17 mouse cellular contexts compared by ENCODE assay signal in genomic region chr8:92005091-92005490, GRCm38 (mm10).
"Had no signal": no experiment of that assay in that cellular context is flagged by ENCODE, and none has a peak within 500 bp of the region (broad histone marks: within the 10 kb centered on the region; RNA-seq: fewer than 3 reads in every experiment).

No protein-coding gene starts in this region.

- DNase-seq: lung, adult 2 months; lung, postnatal 4 days; midbrain, embryonic 14.5 days; retina, postnatal 1 day; right cerebral cortex, adult 18-20 months; right cerebral cortex, postnatal 25 days; right cerebral cortex, postnatal 4 days; spleen, adult 18-20 months; thymus, adult 18-20 months; thymus, postnatal 14 days; thymus, postnatal 36 days had no signal

- H3K4me1 ChIP-seq: lung, embryonic 15.5 days had no signal

- H3K9me3 ChIP-seq: lung, embryonic 15.5 days; midbrain, embryonic 10.5 days; neural tube, embryonic 13.5 days; neural tube, embryonic 15.5 days had no signal

- H3K4me3 ChIP-seq: lung, embryonic 15.5 days; midbrain, embryonic 10.5 days; midbrain, embryonic 12.5 days; myocyte; neural tube, embryonic 13.5 days; neural tube, embryonic 15.5 days had no signal

- H3K27ac ChIP-seq: lung, embryonic 15.5 days; midbrain, embryonic 10.5 days; midbrain, embryonic 12.5 days; neural tube, embryonic 13.5 days; neural tube, embryonic 15.5 days had no signal

- H3K27me3 ChIP-seq: lung, embryonic 15.5 days had no signal

- H3K36me3 ChIP-seq: lung, embryonic 15.5 days; midbrain, embryonic 12.5 days; neural tube, embryonic 13.5 days; neural tube, embryonic 15.5 days had no signal
